Mouse (Mus musculus): ENCODE measurements at regions not wholly inside any gene's neighbourhood (a gene's known extent, or its start where the extent isn't known, plus 50 kb on each side); places are given as distances from the start of the nearest gene placed in this dataset.

- H3K36me3 ChIP-seq (ENCODE audit: insufficient read depth, low read length) = no peaks in the 10 kb centered on the region
- no peak overlapping the region for H3K4me3 ChIP-seq (replicated peaks; ENCODE audit: low read length)
- H3K27me3 ChIP-seq (ENCODE audit: insufficient read depth, low read length) = no peaks in the 10 kb centered on the region
- 0 out of 2 replicates have a peak, but pooled peaks cover 3% of the 10 kb centered on the region for H3K4me1 ChIP-seq (replicated peaks; ENCODE audit: low read depth, low read length)
- H3K9me3 ChIP-seq (ENCODE audit: low read length) = no peaks in the 10 kb centered on the region
- TF ChIP-seq NANOG (IDR thresholded peaks at IDR 0.05; ENCODE audit: borderline replicate concordance, low read length) = no peak
- TF ChIP-seq CTCF (conservative IDR thresholded peaks at IDR 0.05; ENCODE audit: low read length) = peak; percentile 10; the same call in 1 of the 2 replicates
- no peak for TF ChIP-seq POU5F1 (IDR thresholded peaks at IDR 0.05; ENCODE audit: borderline replicate concordance, low read length)
Measured at GRCm38 (mm10) chr19:14692183-14692582, 94.3 kb upstream of the Tle4 start.

- Histone ChIP-seq H3K9me3 (ENCODE audit: low read length) (no peaks in the 10 kb centered on the region), H3K4me3 (replicated peaks; ENCODE audit: low read length) (no peak overlapping the region), H3K36me3 (ENCODE audit: insufficient read depth, low read length) (no peaks in the 10 kb centered on the region), H3K27me3 (ENCODE audit: insufficient read depth, low read length) (no peaks in the 10 kb centered on the region), H3K4me1 (replicated peaks; ENCODE audit: low read depth, low read length) (peaks cover 37% of the 10 kb centered on the region)
- no peak for TF ChIP-seq POU5F1 (IDR thresholded peaks at IDR 0.05; ENCODE audit: borderline replicate concordance, low read length)
- TF ChIP-seq NANOG (IDR thresholded peaks at IDR 0.05; ENCODE audit: borderline replicate concordance, low read length) = no peak
Measured at GRCm38 (mm10) chr19:14685628-14686027, 87.8 kb upstream of the Tle4 start.

GRCm38 (mm10) chr19:14684669-14685068 is 86.8 kb upstream of the Tle4 start:
- H3K36me3 ChIP-seq (ENCODE audit: insufficient read depth, low read length) = no peaks in the 10 kb centered on the region
- no peak for TF ChIP-seq POU5F1 (IDR thresholded peaks at IDR 0.05; ENCODE audit: borderline replicate concordance, low read length)
- TF ChIP-seq CTCF (conservative IDR thresholded peaks at IDR 0.05; ENCODE audit: low read length) = no peak
- no peak for TF ChIP-seq NANOG (IDR thresholded peaks at IDR 0.05; ENCODE audit: borderline replicate concordance, low read length)
- no peaks in the 10 kb centered on the region for H3K9me3 ChIP-seq (ENCODE audit: low read length)
- H3K27me3 ChIP-seq (ENCODE audit: insufficient read depth, low read length) = no peaks in the 10 kb centered on the region
- H3K4me3 ChIP-seq (replicated peaks; ENCODE audit: low read length) = no peak overlapping the region
- peaks cover 46% of the 10 kb centered on the region for H3K4me1 ChIP-seq (replicated peaks; ENCODE audit: low read depth, low read length)

GRCm38 (mm10) chr19:14681306-14681705 is 83.5 kb upstream of the Tle4 start:
- H3K9me3 ChIP-seq (ENCODE audit: low read length) = no peaks in the 10 kb centered on the region
- peaks cover 74% of the 10 kb centered on the region for H3K4me1 ChIP-seq (replicated peaks; ENCODE audit: low read depth, low read length)
- peak overlapping the region; percentile 27 for H3K4me3 ChIP-seq (replicated peaks; ENCODE audit: low read length)
- TF ChIP-seq CTCF (conservative IDR thresholded peaks at IDR 0.05; ENCODE audit: low read length) = no peak
- TF ChIP-seq POU5F1 (IDR thresholded peaks at IDR 0.05; ENCODE audit: borderline replicate concordance, low read length) = no peak
- no peak for TF ChIP-seq NANOG (IDR thresholded peaks at IDR 0.05; ENCODE audit: borderline replicate concordance, low read length)
- no peaks in the 10 kb centered on the region for H3K36me3 ChIP-seq (ENCODE audit: insufficient read depth, low read length)
- no peaks in the 10 kb centered on the region for H3K27me3 ChIP-seq (ENCODE audit: insufficient read depth, low read length)

- no peaks in the 10 kb centered on the region for H3K27me3 ChIP-seq (ENCODE audit: insufficient read depth, low read length)
- H3K36me3 ChIP-seq (ENCODE audit: insufficient read depth, low read length) = no peaks in the 10 kb centered on the region
- H3K9me3 ChIP-seq (ENCODE audit: low read length) = no peaks in the 10 kb centered on the region
- peaks cover 90% of the 10 kb centered on the region for H3K4me1 ChIP-seq (replicated peaks; ENCODE audit: low read depth, low read length)
- H3K4me3 ChIP-seq (replicated peaks; ENCODE audit: low read length) = peak overlapping the region; percentile 27; the same call in 1 of the 2 replicates
- peak; percentile 38; the same call in 1 of the 2 replicates for TF ChIP-seq NANOG (IDR thresholded peaks at IDR 0.05; ENCODE audit: borderline replicate concordance, low read length)
- TF ChIP-seq CTCF (conservative IDR thresholded peaks at IDR 0.05; ENCODE audit: low read length) = no peak; the same call in 1 of the 2 replicates
Measured at GRCm38 (mm10) chr19:14679776-14680175, 81.9 kb upstream of the Tle4 start.

- TF ChIP-seq POU5F1 (IDR thresholded peaks at IDR 0.05; ENCODE audit: borderline replicate concordance, low read length) = no peak
- TF ChIP-seq NANOG (IDR thresholded peaks at IDR 0.05; ENCODE audit: borderline replicate concordance, low read length) = no peak
- TF ChIP-seq CTCF (conservative IDR thresholded peaks at IDR 0.05; ENCODE audit: low read length) = no peak
- H3K27me3 ChIP-seq (ENCODE audit: insufficient read depth, low read length) = no peaks in the 10 kb centered on the region
Measured at GRCm38 (mm10) chr19:14678584-14678983, 80.7 kb upstream of the Tle4 start.

GRCm38 (mm10) chr19:14676929-14677328 is 79.1 kb upstream of the Tle4 start:
- Histone ChIP-seq H3K36me3 (ENCODE audit: insufficient read depth, low read length) (no peaks in the 10 kb centered on the region), H3K4me1 (replicated peaks; ENCODE audit: low read depth, low read length) (peaks cover 96% of the 10 kb centered on the region), H3K9me3 (ENCODE audit: low read length) (no peaks in the 10 kb centered on the region), H3K27me3 (ENCODE audit: insufficient read depth, low read length) (no peaks in the 10 kb centered on the region), H3K4me3 (replicated peaks; ENCODE audit: low read length) (no peak overlapping the region)
- TF ChIP-seq POU5F1 (IDR thresholded peaks at IDR 0.05; ENCODE audit: borderline replicate concordance, low read length) (peak; percentile 77; the same call in 1 of the 2 replicates), CTCF (conservative IDR thresholded peaks at IDR 0.05; ENCODE audit: low read length) (no peak), NANOG (IDR thresholded peaks at IDR 0.05; ENCODE audit: borderline replicate concordance, low read length) (peak; percentile 5; the same call in 1 of the 2 replicates)

More at GRCm38 (mm10) chr19:14678584-14678983, 80.7 kb upstream of the Tle4 start:
- no peaks in the 10 kb centered on the region for H3K36me3 ChIP-seq (ENCODE audit: insufficient read depth, low read length)
- no peaks in the 10 kb centered on the region for H3K9me3 ChIP-seq (ENCODE audit: low read length)
- H3K4me3 ChIP-seq (replicated peaks; ENCODE audit: low read length) = no peak overlapping the region
- H3K4me1 ChIP-seq (replicated peaks; ENCODE audit: low read depth, low read length) = peaks cover 95% of the 10 kb centered on the region

GRCm38 (mm10) chr19:14670821-14671104 is 72.9 kb upstream of the Tle4 start:
- H3K4me3 ChIP-seq (replicated peaks; ENCODE audit: low read length) = peak overlapping the region; percentile 24

More at GRCm38 (mm10) chr19:14670821-14671104, 72.9 kb upstream of the Tle4 start:
- no peaks in the 10 kb centered on the region for H3K9me3 ChIP-seq (ENCODE audit: low read length)
- H3K27me3 ChIP-seq (ENCODE audit: insufficient read depth, low read length) = no peaks in the 10 kb centered on the region
- H3K4me1 ChIP-seq (replicated peaks; ENCODE audit: low read depth, low read length) = peaks cover 97% of the 10 kb centered on the region
- TF ChIP-seq POU5F1 (IDR thresholded peaks at IDR 0.05; ENCODE audit: borderline replicate concordance, low read length) = no peak
- no peak for TF ChIP-seq CTCF (conservative IDR thresholded peaks at IDR 0.05; ENCODE audit: low read length)
- no peak for TF ChIP-seq NANOG (IDR thresholded peaks at IDR 0.05; ENCODE audit: borderline replicate concordance, low read length)
- H3K36me3 ChIP-seq (ENCODE audit: insufficient read depth, low read length) = no peaks in the 10 kb centered on the region
